ENCODE assay signal across 22 mouse cellular contexts in the genomic region with DNA sequence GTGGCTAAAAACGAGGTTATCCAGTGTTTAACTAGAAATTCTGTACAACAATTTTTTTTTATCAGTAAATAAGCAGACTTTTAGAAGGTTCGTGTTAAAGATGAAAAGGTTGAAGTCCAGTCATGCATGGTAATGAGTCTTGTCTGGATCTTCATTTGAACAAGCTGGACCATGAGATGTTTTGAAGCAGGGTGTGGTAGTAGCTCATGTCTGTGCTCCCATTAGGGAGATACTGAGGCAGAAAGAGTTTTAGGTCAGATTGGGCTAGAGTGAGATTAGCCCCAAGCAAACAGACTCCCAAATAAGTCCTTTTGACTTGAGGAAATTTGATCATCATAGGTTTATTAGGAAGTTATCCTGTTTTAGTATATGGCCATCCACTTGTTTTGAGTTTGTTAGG. TPM values are rescaled to one million over a fixed set of nuclear protein-coding genes. Genes with fewer than 3 reads are reported as not detected.
DNase-seq lines count a peak whose midpoint lies in the region; ATAC-seq and TF ChIP-seq lines count a peak whose summit lies in the region.
"Had no signal": no experiment of that assay in that cellular context is flagged by ENCODE, and none has a peak within 500 bp of the region (broad histone marks: within the 10 kb centered on the region; RNA-seq: fewer than 3 reads in every experiment).

No protein-coding gene starts in this region.

- WGBS in liver, embryonic 11.5 days = 66% methylated on average over 2 of the region's 2 CpGs
- 54% methylated on average over 2 of the region's 2 CpGs for WGBS in liver, embryonic 13.5 days (ENCODE audit: insufficient replicate concordance)
- WGBS in liver, postnatal 0 days (ENCODE audit: insufficient replicate concordance) = 47% methylated on average over 2 of the region's 2 CpGs

- no peak overlapping the region; the same call in 1 of the 2 replicates for H3K9ac ChIP-seq in liver, embryonic 11.5 days (ENCODE audit: low read depth, low read length)
- H3K9ac ChIP-seq in liver, embryonic 13.5 days = peak overlapping the region; percentile 61
- H3K9ac ChIP-seq in liver, postnatal 0 days (replicated peaks) = no peak overlapping the region
- H3K9ac ChIP-seq: embryonic facial prominence, embryonic 12.5 days; forebrain, embryonic 13.5 days; forebrain, postnatal 0 days; hindbrain, embryonic 15.5 days had no signal

- peak; percentile 46; the same call in 1 of the 2 replicates for ATAC-seq in liver, embryonic 11.5 days (replicated peaks; ENCODE audit: low FRiP score)
- ATAC-seq in liver, embryonic 13.5 days (ENCODE audit: low read depth) = peak; percentile 78
- peak; percentile 38; the same call in 1 of the 2 replicates for ATAC-seq in liver, postnatal 0 days
- ATAC-seq: activated CD4-positive, CD25-positive, alpha-beta regulatory T cell, adult 4 months; forebrain, embryonic 13.5 days; forebrain, postnatal 0 days; Patski had no signal

- H3K4me2 ChIP-seq in liver, embryonic 11.5 days = no peak overlapping the region; the same call in 1 of the 2 replicates
- H3K4me2 ChIP-seq in liver, embryonic 13.5 days = peak overlapping the region; percentile 82
- H3K4me2 ChIP-seq in liver, postnatal 0 days (ENCODE audit: low read depth, low read length) = no peak overlapping the region
- H3K4me2 ChIP-seq: embryonic facial prominence, embryonic 12.5 days; forebrain, embryonic 13.5 days; hindbrain, embryonic 15.5 days had no signal

- no peaks in the 10 kb centered on the region for H3K9me3 ChIP-seq in liver, embryonic 11.5 days (ENCODE audit: control insufficient read depth, low read length)
- H3K9me3 ChIP-seq in liver, embryonic 13.5 days (replicated peaks) = no peaks in the 10 kb centered on the region
- no peaks in the 10 kb centered on the region for H3K9me3 ChIP-seq in liver, postnatal 0 days (ENCODE audit: low read length)
- H3K9me3 ChIP-seq: embryonic facial prominence, embryonic 12.5 days; forebrain, embryonic 13.5 days; G1E; heart, embryonic 13.5 days; hindbrain, embryonic 15.5 days had no signal

- no peaks in the 10 kb centered on the region for H3K27me3 ChIP-seq in liver, embryonic 11.5 days (replicated peaks; ENCODE audit: control insufficient read depth, insufficient read depth, low read length)
- no peaks in the 10 kb centered on the region for H3K27me3 ChIP-seq in liver, embryonic 13.5 days
- no peaks in the 10 kb centered on the region for H3K27me3 ChIP-seq in liver, postnatal 0 days (ENCODE audit: insufficient read depth, low read length)
- H3K27me3 ChIP-seq: embryonic facial prominence, embryonic 12.5 days; forebrain, embryonic 13.5 days; heart, embryonic 13.5 days; hindbrain, embryonic 15.5 days; Patski had no signal

- H3K27ac ChIP-seq in liver, embryonic 11.5 days (ENCODE audit: low read depth, low read length) = no peak overlapping the region
- H3K27ac ChIP-seq in liver, embryonic 13.5 days = peak overlapping the region; percentile 85
- H3K27ac ChIP-seq in liver, postnatal 0 days (ENCODE audit: low read depth) = peak overlapping the region; percentile 23; the same call in 1 of the 2 replicates
- H3K27ac ChIP-seq: embryonic facial prominence, embryonic 12.5 days; forebrain, embryonic 13.5 days; hindbrain, embryonic 15.5 days had no signal

- no peak for DNase-seq in liver, embryonic 11.5 days (ENCODE audit: low spot score)
- no peak for DNase-seq in liver
- DNase-seq in liver, embryonic 13.5 days = no peak
- no peak for DNase-seq in liver, postnatal 0 days
- DNase-seq in retina, postnatal 1 day = no peak
- no peak for DNase-seq in neural tube, embryonic 10.5 days (ENCODE audit: extremely low spot score, low spot score)
- DNase-seq: adrenal gland, adult 2 months; adrenal gland, postnatal 36 days; cerebellum, adult 11 months; cerebellum, adult 8-10 months; cerebellum, postnatal 14 days; forebrain, postnatal 0 days; gastrocnemius, postnatal 36 days; heart, adult 11 months; heart, postnatal 36 days had no signal

- no peak overlapping the region for H3K4me3 ChIP-seq in liver, embryonic 11.5 days (ENCODE audit: low read depth, low read length)
- no peak overlapping the region for H3K4me3 ChIP-seq in liver, embryonic 13.5 days (replicated peaks)
- no peak overlapping the region for H3K4me3 ChIP-seq in liver, postnatal 0 days (ENCODE audit: low read depth, low read length)
- H3K4me3 ChIP-seq: embryonic facial prominence, embryonic 12.5 days; forebrain, embryonic 13.5 days; heart, embryonic 13.5 days; hindbrain, embryonic 15.5 days had no signal

- H3K4me1 ChIP-seq in liver, embryonic 11.5 days (replicated peaks; ENCODE audit: control insufficient read depth, insufficient read depth, low read length) = peaks cover 82% of the 10 kb centered on the region
- peaks cover 99% of the 10 kb centered on the region for H3K4me1 ChIP-seq in liver, embryonic 13.5 days (replicated peaks)
- peaks cover 72% of the 10 kb centered on the region for H3K4me1 ChIP-seq in liver, postnatal 0 days (ENCODE audit: insufficient read depth)

- no peak for TF ChIP-seq EP300 in liver, postnatal 0 days (IDR thresholded peaks at IDR 0.05; ENCODE audit: low read depth)

- TF ChIP-seq CTCF in liver, postnatal 0 days (IDR thresholded peaks at IDR 0.05; ENCODE audit: low read depth) = no peak

- peaks cover 3% of the 10 kb centered on the region; the same call in 1 of the 2 replicates for H3K36me3 ChIP-seq in liver, embryonic 11.5 days (ENCODE audit: control insufficient read depth, insufficient read depth, low read length)
- no peaks in the 10 kb centered on the region for H3K36me3 ChIP-seq in liver, embryonic 13.5 days
- no peaks in the 10 kb centered on the region for H3K36me3 ChIP-seq in liver, postnatal 0 days (replicated peaks; ENCODE audit: insufficient read depth, low read length)
- H3K36me3 ChIP-seq: embryonic facial prominence, embryonic 12.5 days; heart, embryonic 13.5 days; hindbrain, embryonic 15.5 days had no signal

RNA-seq across cellular contexts. Expression of a gene that starts 6.5 kb away (rescaled TPM):
- polyA plus RNA-seq in liver, embryonic 11.5 days (2014; fragmentation: Nextera tagmentation; extraction: Ambion mirVana) = 37.2 and 43.0 TPM in 2 replicates
- 19.9 and 21.6 TPM in 2 replicates for polyA plus RNA-seq in liver, embryonic 13.5 days (2015; fragmentation: Nextera tagmentation; extraction: Ambion mirVana)
- polyA plus RNA-seq in liver, postnatal 0 days (2015; fragmentation: Nextera tagmentation; extraction: Ambion mirVana) = 10.8 and 11.0 TPM in 2 replicates
